Mouse (Mus musculus): ENCODE measurements around the gene Tbc1d20.
"Not testable (repeated sequence)": the region's sequence is repeated elsewhere in the genome, so short reads cannot be mapped to it uniquely, and the experiment has no call there.

Gene Tbc1d20

GRCm38 (mm10) chr2:152293727-152294475 lies at the start of gene Tbc1d20:
Tbc1d20 (plus strand) TSS chr2:152293828.
- peak; percentile 90 to 94 for DNase-seq

DNA sequence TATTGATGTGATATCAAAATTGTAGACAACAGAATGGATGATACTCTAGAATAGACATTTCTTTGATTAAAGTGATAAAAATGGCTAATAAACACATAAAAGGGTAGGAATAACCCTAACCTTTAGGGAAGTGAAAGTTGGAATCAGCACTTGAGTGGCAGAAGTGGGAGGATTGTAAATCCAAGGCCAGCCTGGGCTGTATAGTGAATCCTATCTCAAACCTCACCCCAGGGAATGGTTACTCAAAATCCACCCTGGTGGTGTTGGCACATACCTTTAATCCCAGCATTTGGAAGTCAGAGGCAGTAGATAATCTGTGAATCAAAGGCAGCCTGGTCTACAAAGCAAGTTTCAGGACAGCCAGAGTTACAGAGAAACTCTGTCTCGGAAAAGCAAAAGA lies 46.4 kb upstream of the Tbc1d20 start:
- DNase-seq: no peak

DNA sequence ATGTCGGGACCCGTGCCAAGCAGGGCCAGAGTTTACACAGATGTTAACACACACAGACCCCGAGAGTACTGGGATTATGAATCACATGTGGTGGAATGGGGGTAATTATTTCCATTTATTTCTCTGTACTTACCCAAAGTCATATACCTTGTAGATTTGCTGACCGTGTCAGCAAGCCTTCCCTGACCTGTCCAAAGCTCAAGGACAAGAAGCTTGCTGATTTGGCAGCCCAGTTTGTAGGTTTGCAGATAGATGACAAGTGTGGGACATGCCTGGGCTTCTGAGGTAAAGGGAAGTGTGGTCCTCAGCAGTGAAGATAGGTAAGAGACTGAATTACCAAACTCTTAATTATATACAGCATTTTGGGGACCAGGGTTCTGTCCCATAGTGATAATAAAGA lies 43.1 kb upstream of the Tbc1d20 start:
- DNase-seq: no peak

DNA sequence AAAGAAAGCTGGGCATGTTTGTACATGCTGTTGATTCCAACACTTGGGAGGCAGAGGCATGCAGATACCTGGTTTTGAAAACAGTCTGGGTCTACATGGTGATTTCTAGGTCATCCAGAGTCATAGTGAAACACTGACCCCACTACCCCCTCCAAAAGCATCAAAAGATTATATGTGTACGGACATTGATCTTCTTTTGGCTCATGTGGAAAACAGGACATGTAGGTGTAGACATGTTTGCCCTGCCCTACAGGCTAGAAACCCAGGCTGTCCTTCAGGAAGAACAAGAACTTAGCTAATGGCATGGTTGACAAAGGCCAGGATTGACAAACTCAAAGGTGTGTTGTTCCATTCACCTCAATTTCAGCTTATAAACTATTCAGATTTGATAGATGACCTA lies 33.9 kb upstream of the Tbc1d20 start:
- DNase-seq: no peak

DNA sequence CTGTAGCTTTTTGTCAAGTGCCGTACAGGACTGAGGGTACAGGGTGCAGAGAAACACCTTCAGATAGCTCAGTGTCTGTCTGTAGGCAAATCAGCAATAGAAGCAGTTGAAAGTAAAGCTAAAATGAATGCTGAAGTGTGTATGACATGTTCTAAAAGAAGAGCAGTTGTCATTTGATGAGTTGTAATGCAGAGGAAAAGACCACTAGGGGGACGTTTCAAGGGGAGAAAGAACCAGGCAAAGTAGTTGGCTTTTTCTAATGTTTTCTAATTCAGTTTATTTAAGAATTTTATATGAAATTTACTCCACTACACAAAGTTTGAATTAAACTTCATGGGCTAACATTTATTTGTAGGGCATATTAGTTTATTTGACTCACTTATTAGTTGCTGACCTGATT lies 20.0 kb upstream of the Tbc1d20 start:
- no peak for DNase-seq

- DNase-seq: peak; percentile 22 to 38
Observed at GRCm38 (mm10) chr2:152281407-152281806, 12.2 kb upstream of the Tbc1d20 start.

DNA sequence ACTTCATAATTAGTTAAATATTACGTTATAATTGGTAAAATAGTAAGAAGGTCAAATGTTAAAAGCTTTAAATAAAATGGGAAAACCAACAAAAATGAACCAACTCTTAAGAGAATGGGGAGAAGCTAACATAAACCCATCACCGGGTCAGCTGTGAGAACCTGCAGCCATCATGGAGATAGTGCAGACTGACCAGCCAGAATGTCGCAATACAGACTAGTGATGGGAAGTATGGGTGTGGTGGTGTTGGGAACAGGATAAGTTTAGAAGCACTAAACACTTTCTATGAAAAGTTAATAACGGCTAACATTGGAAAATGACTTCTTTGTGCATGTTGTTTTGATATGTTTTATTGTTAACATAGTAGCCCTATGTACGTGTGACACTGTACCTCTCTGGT lies 6.1 kb upstream of the Tbc1d20 start:
- DNase-seq: no peak

DNA sequence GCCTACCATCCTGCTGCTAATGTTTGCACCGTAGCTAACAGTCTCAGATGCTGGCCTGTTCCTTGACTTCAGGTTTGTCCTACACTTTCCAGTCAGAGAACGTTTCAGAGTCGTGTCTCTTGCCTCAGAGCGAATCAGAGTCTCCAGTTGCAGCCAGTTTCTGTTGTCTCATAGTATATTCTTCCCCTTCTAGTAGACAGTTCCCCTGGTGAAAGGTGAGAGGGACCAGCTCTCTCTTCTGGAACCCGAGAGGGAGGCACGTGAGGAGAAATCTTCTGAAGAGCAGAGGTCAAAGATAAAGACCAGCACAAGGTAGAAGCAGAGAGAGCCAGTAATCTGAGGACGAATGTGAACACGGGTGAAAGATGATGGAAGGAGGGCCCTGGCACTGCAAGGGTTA lies 5.6 kb upstream of the Tbc1d20 start:
- DNase-seq: no peak

DNA sequence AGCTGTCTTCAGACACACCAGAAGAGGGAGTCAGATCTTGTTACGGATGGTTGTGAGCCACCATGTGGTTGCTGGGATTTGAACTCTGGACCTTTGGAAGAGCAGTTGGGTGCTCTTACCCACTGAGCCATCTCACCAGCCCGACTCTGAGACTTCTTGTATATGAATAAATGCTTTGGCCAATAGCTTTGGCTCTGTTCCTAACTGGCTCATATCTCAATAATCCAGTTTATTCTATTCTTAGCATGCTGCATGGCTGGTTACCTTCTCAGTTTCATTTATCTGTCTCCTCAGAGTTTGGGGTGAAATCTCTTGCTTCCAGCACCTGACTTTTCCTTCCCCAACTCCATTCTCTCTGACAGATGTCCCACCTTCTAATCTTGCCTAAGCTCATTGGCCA lies 4.0 kb upstream of the Tbc1d20 start:
- not testable (repeated sequence) for DNase-seq

GRCm38 (mm10) chr2:152292475-152292874 lies 1.2 kb upstream of the Tbc1d20 start:
- no peak for DNase-seq

GRCm38 (mm10) chr2:152293179-152293726 lies 375 bp upstream of the Tbc1d20 start:
- DNase-seq: no peak

DNA sequence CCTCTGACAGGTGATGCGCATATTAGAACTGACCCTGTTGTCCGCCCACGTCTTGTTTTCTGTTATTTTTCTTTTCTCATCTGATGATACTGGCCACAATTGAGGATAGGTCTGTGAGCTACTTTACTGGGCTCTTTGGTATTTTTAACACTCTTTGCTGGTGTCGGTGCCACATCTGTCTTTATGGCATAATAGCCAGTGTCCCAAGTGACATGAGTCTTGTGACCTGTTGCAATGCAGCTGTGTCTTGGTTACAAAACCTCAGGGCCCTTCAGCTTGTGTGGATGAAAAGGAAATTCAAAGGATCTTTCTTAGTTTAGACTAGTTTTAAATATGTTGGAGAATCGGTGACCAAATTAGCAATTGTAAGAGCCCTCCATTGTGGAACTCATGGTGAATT lies 913 bp downstream of the Tbc1d20 start:
- no peak for DNase-seq

- no peak for DNase-seq
Observed at GRCm38 (mm10) chr2:152302862-152303261, 9.2 kb downstream of the Tbc1d20 start.

DNA sequence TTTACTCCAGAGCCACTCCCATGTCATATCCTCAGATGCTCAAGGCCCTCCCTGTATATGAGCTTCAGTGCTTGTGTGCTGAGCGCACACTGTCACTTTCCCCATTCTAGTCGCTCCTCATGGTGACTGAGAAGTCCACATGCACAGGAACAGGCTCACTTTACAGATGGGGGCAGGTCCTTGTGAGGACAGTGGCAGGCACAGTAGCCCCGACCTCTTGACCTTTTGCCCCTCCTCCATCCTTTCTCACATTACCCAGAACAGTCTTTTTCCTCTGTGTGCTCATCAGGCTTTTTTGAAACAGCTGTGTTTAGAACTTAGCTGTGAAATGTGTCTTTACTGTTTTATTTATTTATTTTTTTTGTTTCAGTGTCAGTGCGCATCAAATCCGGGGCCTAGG lies 10.2 kb downstream of the Tbc1d20 start:
- DNase-seq: no peak

DNA sequence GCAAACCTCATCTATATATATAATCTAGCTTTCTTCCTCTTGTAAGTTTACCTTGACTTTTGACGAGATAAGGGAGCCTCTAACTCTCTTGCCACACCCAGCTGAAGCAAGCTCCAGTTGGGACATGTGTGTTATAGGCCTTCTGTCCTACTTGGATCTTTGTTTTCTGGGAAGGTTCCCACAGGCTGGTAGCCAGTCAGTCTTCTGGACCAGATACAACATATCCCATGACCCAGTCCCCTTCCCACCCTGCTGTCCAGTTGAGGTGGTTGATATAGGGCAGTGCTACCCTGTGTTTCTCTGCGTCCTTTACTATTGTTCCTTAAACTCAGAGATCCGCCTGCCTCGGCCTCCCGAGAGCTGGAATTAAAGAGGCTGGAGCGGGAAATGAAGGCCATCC lies 11.9 kb downstream of the Tbc1d20 start:
- DNase-seq: no peak

DNA sequence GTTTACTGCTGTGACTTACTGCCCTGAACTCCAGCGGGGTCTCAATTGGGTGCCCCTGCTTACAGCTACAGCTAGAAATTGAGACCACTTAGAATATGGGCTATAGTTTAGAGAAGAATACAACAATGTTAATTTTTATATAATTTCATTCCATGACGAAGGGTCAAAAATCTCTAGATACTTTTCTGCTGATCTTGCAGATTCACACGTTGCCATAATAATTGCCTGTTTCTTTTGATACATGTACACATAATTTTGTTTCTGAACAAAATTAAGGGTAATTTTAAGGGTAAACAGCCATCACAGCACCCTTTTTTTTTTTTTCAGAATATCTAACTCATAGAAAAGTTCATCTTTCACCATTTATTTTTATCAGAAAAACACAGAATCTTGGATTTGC lies 13.6 kb downstream of the Tbc1d20 start:
- DNase-seq: no peak

DNA sequence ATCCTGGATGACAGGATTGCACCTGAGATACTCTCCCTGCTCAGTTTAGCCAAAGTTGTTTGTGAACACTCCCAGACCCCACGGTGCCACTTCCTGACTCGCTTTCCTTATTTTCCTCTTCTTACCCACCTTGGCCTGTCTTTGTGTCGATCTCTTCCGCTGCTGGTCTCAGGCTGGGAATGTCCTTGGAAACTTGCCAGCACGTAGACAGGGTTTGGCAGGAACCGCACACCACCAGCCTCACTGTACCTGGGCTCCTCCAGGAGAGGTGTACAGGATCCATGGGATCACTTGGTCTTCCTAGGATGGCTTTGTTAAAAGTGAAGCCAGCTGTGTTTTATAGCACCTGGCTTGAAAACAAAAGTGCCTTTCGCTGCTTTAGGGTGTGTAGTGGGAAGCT lies 19.4 kb downstream of the Tbc1d20 start:
- DNase-seq: peak in 1 of 2 experiments; percentile 25

- no peak for DNase-seq
Observed at GRCm38 (mm10) chr2:152313926-152314325, 20.3 kb downstream of the Tbc1d20 start.

- no peak for DNase-seq
Observed at GRCm38 (mm10) chr2:152317054-152317453, 23.4 kb downstream of the Tbc1d20 start.

DNA sequence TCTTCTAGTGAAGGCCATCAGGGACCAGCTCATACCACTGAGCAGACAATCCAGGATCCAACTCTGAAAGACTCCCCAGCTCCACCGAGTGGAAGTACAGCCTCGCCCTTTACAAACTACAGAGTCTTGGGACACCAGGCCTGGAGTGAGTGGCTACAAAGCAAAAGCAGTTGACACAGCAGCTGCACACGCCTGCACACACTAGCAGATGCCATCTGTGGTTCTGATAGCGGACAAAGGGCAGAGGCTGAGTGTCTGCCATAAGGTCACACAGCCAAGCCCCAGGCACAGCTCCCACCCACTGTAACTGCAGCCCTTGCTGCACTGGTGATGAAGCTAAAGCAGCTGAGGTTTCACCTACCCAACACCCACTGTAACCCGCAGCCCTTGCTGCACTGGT lies 27.9 kb downstream of the Tbc1d20 start:
- no peak for DNase-seq

DNA sequence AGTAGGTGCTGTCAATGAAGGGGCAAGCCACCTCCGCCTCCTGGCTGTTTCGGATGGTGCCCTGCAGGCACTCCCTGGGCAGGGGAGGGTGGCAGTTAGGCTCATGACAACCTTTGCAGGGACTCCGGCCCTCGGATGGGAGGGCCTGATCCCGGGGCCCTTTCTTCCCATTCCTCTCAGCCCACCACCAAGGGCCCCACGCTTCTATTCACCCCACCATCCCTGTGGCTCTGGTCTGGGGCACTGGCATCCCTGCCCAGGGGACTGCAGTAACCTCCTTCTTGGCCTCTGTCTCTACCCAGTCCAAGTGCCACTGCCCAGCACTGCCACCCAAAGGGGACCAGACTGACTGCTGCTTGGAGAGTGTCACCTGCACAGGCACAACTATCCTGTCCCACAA lies 28.6 kb downstream of the Tbc1d20 start:
- DNase-seq: no peak

GRCm38 (mm10) chr2:152323971-152324370 lies 30.3 kb downstream of the Tbc1d20 start:
- DNase-seq: no peak

GRCm38 (mm10) chr2:152324842-152325241 lies 31.2 kb downstream of the Tbc1d20 start:
- no peak for DNase-seq

DNA sequence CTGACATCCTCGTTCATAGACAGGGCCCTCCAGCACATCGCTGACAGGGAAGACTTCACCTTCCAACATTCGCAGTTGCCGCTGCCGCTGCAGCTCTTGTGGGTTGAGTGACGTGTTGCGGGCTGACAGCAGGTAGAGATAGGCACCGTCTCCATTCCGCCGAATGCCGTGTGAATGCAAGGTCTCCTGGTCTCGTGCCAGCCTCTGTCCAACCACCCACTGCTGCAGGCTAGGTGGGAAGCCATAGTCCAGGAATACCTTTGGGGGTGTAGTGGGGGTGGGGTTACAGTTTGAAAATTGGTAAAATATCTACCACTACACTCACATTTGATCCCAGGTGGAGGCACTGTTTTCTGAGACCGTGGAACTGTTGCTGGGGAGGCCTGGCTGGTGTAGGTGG lies 32.5 kb downstream of the Tbc1d20 start:
- DNase-seq: no peak

DNA sequence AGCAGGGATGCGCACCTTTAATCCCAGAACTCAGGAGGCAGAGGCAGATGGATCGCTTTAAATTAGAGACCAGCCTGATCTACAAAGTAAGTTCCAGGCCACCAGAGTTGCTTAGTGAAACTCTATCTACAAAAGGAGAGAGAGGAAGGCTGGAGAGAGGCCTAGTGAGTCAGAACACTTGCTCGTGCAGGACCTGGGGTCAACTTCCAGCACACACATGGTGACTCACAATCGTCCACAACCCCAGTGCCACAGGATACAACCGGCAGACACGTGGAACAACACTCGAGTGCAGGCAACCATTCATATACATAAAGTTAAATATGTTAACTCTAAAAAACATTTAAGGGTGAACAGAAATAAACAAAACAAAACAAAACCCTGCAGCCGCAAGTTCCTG lies 33.0 kb downstream of the Tbc1d20 start:
- no peak for DNase-seq
